Mouse (Mus musculus) liver, embryonic 11.5 days (tissue): ENCODE results near the gene Polr2c. TPM values are rescaled to one million over a fixed set of nuclear protein-coding genes. Genes with fewer than 3 reads are reported as not detected.

Experiments used
- ATAC-seq: fragments of 200-750 bp; cut with Nextera tagmentation; replicated peaks from 2 replicates; pipeline ENCODE4 v1.8.0; 2017; ENCODE audit warnings: moderate number of reproducible peaks, mild to moderate bottlenecking, moderate TSS enrichment, moderate library complexity; ENCODE audit not compliant: low FRiP score
- DNase-seq: peaks from one replicate; pipeline ENCODE4 v3.0.0-alpha.2; 2017; ENCODE audit warnings: low spot score
- H3K27ac ChIP-seq: fragments of 300-500 bp; sonication (generic); 2 replicates; pipeline ENCODE4 v1.5.1; 2014; ENCODE audit warnings: mild to moderate bottlenecking, low read depth, low read length, control low read depth
- H3K27me3 ChIP-seq: fragments of 300-500 bp; sonication (generic); replicated peaks from 2 replicates; pipeline ENCODE4 v1.6.1; 2014; ENCODE audit warnings: low read length, mixed read lengths; ENCODE audit not compliant: control insufficient read depth, insufficient read depth
- H3K36me3 ChIP-seq: fragments of 300-500 bp; sonication (generic); 2 replicates; pipeline ENCODE4 v1.6.1; 2014; ENCODE audit warnings: mild to moderate bottlenecking, low read length, moderate library complexity, mixed read lengths; ENCODE audit not compliant: control insufficient read depth, insufficient read depth
- H3K4me1 ChIP-seq: fragments of 300-500 bp; sonication (generic); replicated peaks from 2 replicates; pipeline ENCODE4 v1.6.1; 2014; ENCODE audit warnings: low read length, mixed read lengths; ENCODE audit not compliant: control insufficient read depth, insufficient read depth
- H3K4me2 ChIP-seq: fragments of 300-500 bp; sonication (generic); 2 replicates; pipeline ENCODE4 v1.6.1; 2014; ENCODE audit warnings: mild to moderate bottlenecking, control low read depth, moderate library complexity
- H3K4me3 ChIP-seq: fragments of 300-500 bp; sonication (generic); 2 replicates; pipeline ENCODE4 v1.5.1; 2014; ENCODE audit warnings: low read depth, low read length, control low read depth
- H3K9ac ChIP-seq: fragments of 300-500 bp; sonication (generic); 2 replicates; pipeline ENCODE4 v1.6.1; 2014; ENCODE audit warnings: low read depth, low read length, control low read depth
- H3K9me3 ChIP-seq: fragments of 300-500 bp; sonication (generic); 2 replicates; pipeline ENCODE4 v1.6.1; 2016; ENCODE audit warnings: low read length, inconsistent platforms, mixed read lengths; ENCODE audit not compliant: control insufficient read depth
- WGBS: fragments of 180-500 bp; shearing (Covaris S2); extraction: QIAGEN DNeasy Blood & Tissue Kit; methylation state at CpG from one replicate; pipeline ENCODE4 v1.1.7; 2014; 5-methylcytosine and 5-hydroxymethylcytosine counted together
- polyA plus RNA-seq: library from polyadenylated mRNA; unstranded; fragments of >200 nt; fragmentation: Nextera tagmentation; extraction: Ambion mirVana; gene quantifications from 2 replicates; pipeline ENCODE4 v1.2.1, GENCODE M21; 2014

Gene Polr2c
- polyA plus RNA-seq, 1 experiment from 2014 or later: 162 TPM

- WGBS: 59% methylated on average over 4 of the region's 4 CpGs
- no peak overlapping the region for H3K9ac ChIP-seq
These were observed 23.5 kb downstream of the Polr2c start for GRCm38 (mm10) chr8:94880742-94881141.

GRCm38 (mm10) chr8:94888383-94889036 lies 31.3 kb downstream of the Polr2c start:
- H3K4me2 ChIP-seq: peak overlapping the region; percentile 41
- WGBS: 39% methylated on average over 14 of the region's 14 CpGs
- H3K4me3 ChIP-seq: no peak overlapping the region
- DNase-seq (no peak), ATAC-seq (peak; percentile 47; the same call in 1 of the 2 replicates)
- H3K36me3 ChIP-seq: no peaks in the 10 kb centered on the region
- no peak overlapping the region for H3K9ac ChIP-seq
- no peak overlapping the region for H3K27ac ChIP-seq
- H3K9me3 ChIP-seq: no peaks in the 10 kb centered on the region
- H3K27me3 ChIP-seq: no peaks in the 10 kb centered on the region
- H3K4me1 ChIP-seq: peaks cover 8% of the 10 kb centered on the region

More at GRCm38 (mm10) chr8:94880742-94881141, 23.5 kb downstream of the Polr2c start:
- ATAC-seq (no peak), DNase-seq (no peak)
- no peak overlapping the region for H3K27ac ChIP-seq
- no peak overlapping the region for H3K4me2 ChIP-seq
- H3K9me3 ChIP-seq: no peaks in the 10 kb centered on the region
- no peaks in the 10 kb centered on the region for H3K27me3 ChIP-seq
- peaks cover 12% of the 10 kb centered on the region for H3K4me1 ChIP-seq
- H3K4me3 ChIP-seq: no peak overlapping the region
- no peaks in the 10 kb centered on the region for H3K36me3 ChIP-seq

- DNase-seq (no peak), ATAC-seq (no peak)
- no peak overlapping the region for H3K4me2 ChIP-seq
- H3K4me1 ChIP-seq: peaks cover 11% of the 10 kb centered on the region
- H3K9ac ChIP-seq: 0 out of 2 replicates have a peak overlapping the region, but pooled peaks have one; percentile 23
- H3K9me3 ChIP-seq: no peaks in the 10 kb centered on the region
- H3K36me3 ChIP-seq: no peaks in the 10 kb centered on the region
- WGBS: 31% methylated on average over 2 of the region's 2 CpGs
- no peak overlapping the region for H3K4me3 ChIP-seq
- H3K27ac ChIP-seq: no peak overlapping the region
- H3K27me3 ChIP-seq: no peaks in the 10 kb centered on the region
These were observed 35.7 kb downstream of the Polr2c start for GRCm38 (mm10) chr8:94892917-94893316.

- Histone ChIP-seq H3K27ac (peak overlapping the region; percentile 89), H3K27me3 (no peaks in the 10 kb centered on the region), H3K9me3 (no peaks in the 10 kb centered on the region), H3K4me3 (peak overlapping the region; percentile 28), H3K4me2 (peak overlapping the region; percentile 62), H3K36me3 (peaks cover 4% of the 10 kb centered on the region; the same call in 1 of the 2 replicates), H3K9ac (peak overlapping the region; percentile 65), H3K4me1 (peaks cover 39% of the 10 kb centered on the region)
- DNase-seq: peak; percentile 75
- peak; percentile 97 for ATAC-seq
- WGBS: 8% methylated on average over 11 of the region's 11 CpGs
These were observed 42.0 kb downstream of the Polr2c start for GRCm38 (mm10) chr8:94899262-94899661.

GRCm38 (mm10) chr8:94900617-94901016 lies 43.4 kb downstream of the Polr2c start:
- Histone ChIP-seq H3K9ac (peak overlapping the region; percentile 28), H3K36me3 (peaks cover 4% of the 10 kb centered on the region; the same call in 1 of the 2 replicates), H3K4me3 (peak overlapping the region; percentile 11; the same call in 1 of the 2 replicates), H3K4me1 (peaks cover 39% of the 10 kb centered on the region), H3K4me2 (peak overlapping the region; percentile 54), H3K9me3 (no peaks in the 10 kb centered on the region), H3K27me3 (no peaks in the 10 kb centered on the region), H3K27ac (peak overlapping the region; percentile 70)
- DNase-seq (no peak), ATAC-seq (no peak)
- WGBS: 23% methylated on average over 6 of the region's 6 CpGs

- peak overlapping the region; percentile 11; the same call in 1 of the 2 replicates for H3K4me3 ChIP-seq
- H3K27me3 ChIP-seq: no peaks in the 10 kb centered on the region
- peaks cover 39% of the 10 kb centered on the region for H3K4me1 ChIP-seq
- peak overlapping the region; percentile 28 for H3K9ac ChIP-seq
- 13% methylated on average over 5 of the region's 5 CpGs for WGBS
- peak overlapping the region; percentile 54 for H3K4me2 ChIP-seq
- ATAC-seq: peak; percentile 37; the same call in 1 of the 2 replicates
- H3K36me3 ChIP-seq: peaks cover 4% of the 10 kb centered on the region; the same call in 1 of the 2 replicates
- H3K27ac ChIP-seq: peak overlapping the region; percentile 70
- DNase-seq: no peak
- H3K9me3 ChIP-seq: no peaks in the 10 kb centered on the region
These were observed 43.8 kb downstream of the Polr2c start for GRCm38 (mm10) chr8:94901031-94901430.

- WGBS: 73% methylated on average over 12 of the region's 12 CpGs
- ATAC-seq: no peak
These were observed 46.5 kb downstream of the Polr2c start for GRCm38 (mm10) chr8:94903709-94904108.

GRCm38 (mm10) chr8:94904450-94905175 lies 47.4 kb downstream of the Polr2c start:
- no peak overlapping the region for H3K4me3 ChIP-seq
- H3K4me2 ChIP-seq: no peak overlapping the region
- H3K9me3 ChIP-seq: no peaks in the 10 kb centered on the region
- H3K36me3 ChIP-seq: peaks cover 6% of the 10 kb centered on the region; the same call in 1 of the 2 replicates
- no peak for DNase-seq
- ATAC-seq: no peak
- 82% methylated on average over 12 of the region's 12 CpGs for WGBS
- H3K27me3 ChIP-seq: no peaks in the 10 kb centered on the region
- no peak overlapping the region for H3K9ac ChIP-seq
- peak overlapping the region; percentile 26; the same call in 1 of the 2 replicates for H3K27ac ChIP-seq
- H3K4me1 ChIP-seq: peaks cover 19% of the 10 kb centered on the region

More at GRCm38 (mm10) chr8:94903709-94904108, 46.5 kb downstream of the Polr2c start:
- peaks cover 28% of the 10 kb centered on the region for H3K4me1 ChIP-seq
- no peak overlapping the region for H3K9ac ChIP-seq
- H3K9me3 ChIP-seq: no peaks in the 10 kb centered on the region
- H3K27me3 ChIP-seq: no peaks in the 10 kb centered on the region
- H3K36me3 ChIP-seq: peaks cover 6% of the 10 kb centered on the region; the same call in 1 of the 2 replicates
- no peak overlapping the region for H3K4me2 ChIP-seq
- no peak overlapping the region for H3K4me3 ChIP-seq
- H3K27ac ChIP-seq: no peak overlapping the region
- no peak for DNase-seq
